Mouse (Mus musculus): Measurements from ENCODE around the gene Ces1d.

DNA sequence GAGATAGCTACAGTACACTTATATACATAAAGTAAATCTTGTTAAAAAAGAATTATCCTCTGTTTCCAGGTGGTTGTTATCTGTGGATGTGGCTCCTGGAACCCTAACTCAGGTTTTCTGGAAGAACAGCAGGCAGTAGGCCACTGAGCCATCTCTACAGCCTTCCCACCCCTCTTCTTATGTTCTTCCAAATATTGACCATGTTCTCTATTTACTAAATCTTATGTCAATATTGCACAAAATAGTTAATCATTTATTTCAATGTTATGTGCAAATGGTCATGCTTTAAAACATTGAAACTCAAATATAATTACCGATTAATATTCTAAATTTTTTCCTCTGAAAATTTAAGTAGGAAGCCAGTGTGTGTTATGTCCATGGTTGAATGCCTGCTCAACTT is 75.6 kb downstream of the Ces1d start:
- TF ChIP-seq POLR2A (IDR thresholded peaks at IDR 0.05; ENCODE audit: borderline replicate concordance, insufficient read depth, low read length) (no peak), CTCF (IDR thresholded peaks at IDR 0.05; ENCODE audit: borderline replicate concordance, insufficient read depth, low read depth, low read length) (no peak)

All from cerebellum, adult 2 months (tissue).